Mouse (Mus musculus) lung, adult 2 months (tissue): Measurements from ENCODE around the gene Ifi205. TPM values are rescaled to one million over a fixed set of nuclear protein-coding genes. Genes with fewer than 3 reads are reported as not detected.
"Not testable (repeated sequence)": the region's sequence is repeated elsewhere in the genome, so short reads cannot be mapped to it uniquely, and the experiment has no call there.

Source experiments
- DNase-seq: peaks from one replicate; pipeline ENCODE4 v3.0.0; 2022
- H3K4me1 ChIP-seq: fragments of 200-500 bp; 2 replicates; pipeline ENCODE4 v1.6.1; 2011; ENCODE audit warnings: low read length; ENCODE audit not compliant: control insufficient read depth, insufficient read depth
- H3K4me3 ChIP-seq: fragments of 200-500 bp; replicated peaks from 2 replicates; pipeline ENCODE3; 2011; ENCODE audit warnings: low read depth, mild to moderate bottlenecking, control low read depth, low read length; ENCODE audit errors: extremely low read depth
- CTCF ChIP-seq: fragments of 200-500 bp; IDR thresholded peaks from 2 replicates; pipeline ENCODE4 v1.5.1; 2011; ENCODE audit warnings: mild to moderate bottlenecking, low read length, control low read depth; ENCODE audit not compliant: insufficient read depth
- POLR2A ChIP-seq: fragments of 200-500 bp; IDR thresholded peaks from 2 replicates; pipeline ENCODE4 v1.6.1; 2011; ENCODE audit warnings: low read depth, mild to moderate bottlenecking, control low read depth, low read length, borderline replicate concordance; ENCODE audit errors: extremely low read depth
- WGBS: fragments of 180-500 bp; shearing (Covaris S2); methylation state at CpG from one replicate; pipeline ENCODE4 v1.1.7; 2018; 5-methylcytosine and 5-hydroxymethylcytosine counted together
- polyA plus RNA-seq: library from polyadenylated mRNA; depleted of rRNA; stranded (reverse); fragments of >200 nt; gene quantifications from 2 replicates; pipeline ENCODE4 v1.2.3, GENCODE M21; 2012; rRNA removed

Ifi205 gene
- polyA plus RNA-seq: 0.80 and 0.89 TPM in 2 replicates

DNA sequence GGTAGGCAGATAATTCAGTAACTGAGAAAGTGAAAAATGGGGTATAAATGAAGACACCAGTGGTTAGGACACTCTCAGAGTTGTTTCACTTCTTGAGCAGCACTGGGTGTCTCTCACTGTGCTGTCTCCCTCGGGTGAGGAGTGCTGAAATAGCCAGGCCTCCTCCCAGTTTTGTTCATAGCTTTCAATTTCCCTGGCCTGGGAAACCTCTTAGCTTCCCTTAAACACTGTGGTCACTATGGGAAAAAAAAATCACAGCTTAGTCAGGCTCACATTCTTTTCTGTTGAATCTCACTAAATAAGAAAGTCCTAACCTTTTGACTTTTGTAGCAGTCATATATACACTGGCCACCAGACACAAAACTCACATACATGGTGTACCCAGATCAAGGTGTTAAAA lies at the start of gene Ifi205:
Ifi205 (minus strand) TSS at position 113 of the 400 bp plus-strand sequence.
- H3K4me1 ChIP-seq: no peaks in the 10 kb centered on the region
- no peak within 1 kb of the TSS for H3K4me3 ChIP-seq
- no peak for DNase-seq
- 23% methylated on average over 1 of the region's 1 CpGs for WGBS
- TF ChIP-seq CTCF (no peak), POLR2A (no peak)

DNA sequence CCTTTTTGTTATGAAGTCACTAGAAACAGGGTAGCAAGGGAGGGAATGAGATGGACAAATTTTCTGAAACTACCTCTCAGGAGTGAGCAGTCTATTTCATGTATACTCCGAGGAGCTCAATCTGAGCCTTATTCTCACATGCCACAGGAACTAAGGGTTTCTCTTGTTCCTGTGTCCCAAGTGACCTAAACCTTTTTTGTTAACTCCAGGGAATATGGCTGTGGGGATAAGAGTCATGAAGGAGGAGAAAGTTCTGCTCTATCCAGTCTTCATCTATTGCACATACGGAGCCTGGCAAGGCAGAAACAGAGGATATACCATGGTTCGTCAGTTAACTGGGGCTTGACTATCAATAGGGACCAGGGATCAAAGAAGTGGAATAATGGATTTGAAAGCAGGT lies 34.7 kb upstream of the Ifi205 start, which contains the start of gene Olfr430:
Olfr430 (plus strand) TSS at position 301 of the 400 bp plus-strand sequence.
- 86% methylated on average over 3 of the region's 3 CpGs for WGBS
- no peak within 1 kb of the TSS for H3K4me3 ChIP-seq
- DNase-seq: no peak
- no peaks in the 10 kb centered on the region for H3K4me1 ChIP-seq
- no peak for TF ChIP-seq POLR2A
- no peak for TF ChIP-seq CTCF

GRCm38 (mm10) chr1:174055248-174055647 lies 23.6 kb upstream of the Ifi205 start:
- H3K4me3 ChIP-seq: no peak overlapping the region
- no peaks in the 10 kb centered on the region for H3K4me1 ChIP-seq
- TF ChIP-seq CTCF: no peak
- DNase-seq: no peak
- WGBS: 72% methylated on average over 2 of the region's 2 CpGs

DNA sequence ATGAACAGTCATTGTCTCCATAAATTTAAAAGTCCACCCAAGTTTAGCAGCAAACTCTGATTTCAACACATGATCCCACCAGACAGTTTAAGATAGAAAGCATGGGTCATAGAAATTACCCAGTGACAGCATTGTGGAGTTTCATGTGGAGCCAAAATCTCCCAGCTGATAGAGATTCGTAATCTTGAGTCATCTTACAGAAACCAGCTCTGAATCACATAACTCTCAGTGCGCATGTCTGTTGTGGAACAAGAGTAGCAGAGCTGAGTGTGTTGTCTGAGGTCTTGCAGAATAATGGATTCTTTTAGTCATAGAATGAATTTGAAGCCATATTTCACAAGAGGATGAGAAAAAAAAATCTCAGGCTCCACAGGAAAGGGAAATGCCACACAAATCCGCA lies 21.4 kb upstream of the Ifi205 start:
- H3K4me3 ChIP-seq: no peak overlapping the region
- WGBS: 64% methylated on average over 3 of the region's 3 CpGs
- TF ChIP-seq CTCF (no peak), POLR2A (no peak)
- H3K4me1 ChIP-seq: no peaks in the 10 kb centered on the region
- DNase-seq: no peak

DNA sequence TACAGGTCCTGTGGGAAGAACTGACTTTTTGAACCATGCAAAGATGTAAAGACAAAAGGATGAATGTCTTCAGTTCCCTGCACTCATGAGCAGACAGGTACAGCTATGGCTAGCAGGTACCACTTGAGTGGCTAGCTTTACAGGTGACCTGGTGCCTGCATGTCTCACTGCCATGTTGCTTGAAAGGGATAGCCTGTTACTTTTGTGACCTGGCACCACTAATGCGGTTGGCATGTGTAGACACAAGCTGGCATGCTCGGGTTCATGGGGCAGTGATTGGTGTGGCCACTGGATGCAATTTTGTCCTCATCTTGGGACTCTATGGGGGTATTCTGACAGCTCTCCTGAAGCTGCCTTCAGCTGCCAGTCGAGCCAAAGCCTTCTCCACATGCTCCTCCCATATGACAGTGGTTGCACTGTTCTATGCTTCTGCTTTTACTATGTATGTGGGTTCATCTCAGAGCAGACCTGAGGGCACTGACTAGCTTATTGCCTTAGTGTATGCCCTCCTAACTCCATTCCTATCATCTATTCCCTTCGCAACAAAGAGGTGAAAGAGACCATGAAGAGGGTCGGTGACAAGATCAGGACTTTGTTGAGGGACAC lies 20.4 kb upstream of the Ifi205 start:
- 66% methylated on average over 5 of the region's 5 CpGs for WGBS
- TF ChIP-seq POLR2A: no peak
- TF ChIP-seq CTCF: no peak
- no peak for DNase-seq
- no peaks in the 10 kb centered on the region for H3K4me1 ChIP-seq
- no peak overlapping the region for H3K4me3 ChIP-seq

GRCm38 (mm10) chr1:174051515-174051914 lies 19.9 kb upstream of the Ifi205 start:
- whole genome bisulfite sequencing: 74% methylated on average over 4 of the region's 4 CpGs
- no peak overlapping the region for H3K4me3 ChIP-seq
- no peaks in the 10 kb centered on the region for H3K4me1 ChIP-seq
- no peak for DNase-seq
- no peak for TF ChIP-seq POLR2A
- no peak for TF ChIP-seq CTCF

- no peaks in the 10 kb centered on the region for H3K4me1 ChIP-seq
- WGBS: 86% methylated on average over 4 of the region's 4 CpGs
- no peak overlapping the region for H3K4me3 ChIP-seq
- TF ChIP-seq POLR2A (no peak), CTCF (no peak)
- no peak for DNase-seq
Observed at GRCm38 (mm10) chr1:174050532-174050931, 18.9 kb upstream of the Ifi205 start.

DNA sequence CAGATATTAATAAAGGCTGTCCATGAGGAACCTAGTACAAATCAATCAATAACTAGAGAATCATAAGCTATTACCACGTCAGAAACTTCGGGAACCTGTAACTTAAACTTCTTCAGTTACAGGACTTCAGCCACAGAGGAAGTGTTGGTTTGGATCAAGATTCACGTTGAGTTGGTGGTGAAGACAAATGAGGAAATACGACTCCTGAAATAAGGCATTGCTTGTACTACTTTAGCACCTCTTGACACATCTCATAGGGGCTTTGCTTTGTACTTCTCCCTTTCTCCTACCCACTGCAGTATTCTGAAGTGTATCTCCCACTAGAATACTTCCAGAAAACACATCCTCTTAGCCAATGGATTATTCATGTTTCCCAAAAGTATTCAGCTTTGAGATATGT lies 17.7 kb upstream of the Ifi205 start:
- not testable (repeated sequence) for DNase-seq, H3K4me1 ChIP-seq, H3K4me3 ChIP-seq
- 56% methylated on average over 4 of the region's 4 CpGs for WGBS

- no peak for DNase-seq
- TF ChIP-seq POLR2A (no peak), CTCF (no peak)
- WGBS: 57% methylated on average over 2 of the region's 2 CpGs
- Histone ChIP-seq H3K4me3 (no peak within 1 kb of the TSS), H3K4me1 (no peaks in the 10 kb centered on the region)
Observed at GRCm38 (mm10) chr1:174048893-174049292, 17.3 kb upstream of the Ifi205 start, which contains the start of gene Olfr432. TSS of gene Olfr432 (plus strand) at chr1:174049205.

- 68% methylated on average over 6 of the region's 6 CpGs for WGBS
- H3K4me3 ChIP-seq: not testable (repeated sequence)
Observed at GRCm38 (mm10) chr1:174048227-174048626, 16.6 kb upstream of the Ifi205 start.

More at GRCm38 (mm10) chr1:174048227-174048626, 16.6 kb upstream of the Ifi205 start:
- not testable (repeated sequence) for H3K4me1 ChIP-seq, DNase-seq
